Mouse (Mus musculus): ENCODE measurements around the gene Naa30. TPM values are rescaled to one million over a fixed set of nuclear protein-coding genes. Genes with fewer than 3 reads are reported as not detected.

The Naa30 gene
- polyA plus RNA-seq, 1 experiment from 2014 or later: 18.3 TPM

- H3K9ac ChIP-seq (replicated peaks; ENCODE audit: low read depth, low read length): no peak overlapping the region
- no peak overlapping the region for H3K4me3 ChIP-seq (ENCODE audit: low read depth, low read length)
- no peak overlapping the region for H3K4me2 ChIP-seq (ENCODE audit: low read depth, low read length)
- H3K9me3 ChIP-seq (ENCODE audit: control insufficient read depth, low read length): no peaks in the 10 kb centered on the region
- no peak overlapping the region for H3K27ac ChIP-seq (ENCODE audit: low read depth, low read length)
- no peaks in the 10 kb centered on the region for H3K27me3 ChIP-seq (ENCODE audit: control insufficient read depth, insufficient read depth, low read length)
- no peaks in the 10 kb centered on the region for H3K36me3 ChIP-seq (ENCODE audit: control insufficient read depth, insufficient read depth, low read length)
- H3K4me1 ChIP-seq (ENCODE audit: control insufficient read depth, insufficient read depth, low read length): no peaks in the 10 kb centered on the region
- 75% methylated on average over 16 of the region's 16 CpGs for WGBS
- no peak for ATAC-seq (ENCODE audit: low read depth)
Observed at GRCm38 (mm10) chr14:49158143-49158925, 13.7 kb upstream of the Naa30 start.

DNA sequence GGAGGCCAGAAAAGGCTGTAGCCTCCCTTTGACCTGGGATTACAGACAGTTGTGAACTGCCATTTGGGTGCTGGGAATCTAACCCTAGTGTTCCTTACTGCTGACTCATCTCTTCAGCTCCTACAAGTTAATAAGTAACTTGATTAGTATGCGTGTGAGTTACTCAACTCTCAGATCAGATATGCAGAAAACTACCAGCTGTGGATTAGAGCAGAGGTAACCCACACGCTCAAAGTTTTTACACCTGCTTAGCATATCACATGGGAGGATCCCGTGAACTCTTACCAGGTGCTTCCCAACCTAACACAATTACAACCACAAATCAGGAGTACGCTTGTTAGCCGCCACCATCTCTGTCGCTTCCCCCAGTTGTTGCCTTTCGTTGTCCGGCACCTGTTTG lies 740 bp upstream of the Naa30 start:
- H3K9ac ChIP-seq (replicated peaks; ENCODE audit: low read depth, low read length): peak overlapping the region; percentile 98
- peaks cover 5% of the 10 kb centered on the region; the same call in 1 of the 2 replicates for H3K36me3 ChIP-seq (ENCODE audit: control insufficient read depth, insufficient read depth, low read length)
- H3K9me3 ChIP-seq (ENCODE audit: control insufficient read depth, low read length): no peaks in the 10 kb centered on the region
- H3K4me3 ChIP-seq (ENCODE audit: low read depth, low read length): peak overlapping the region; percentile 94
- H3K27ac ChIP-seq (ENCODE audit: low read depth, low read length): no peak overlapping the region
- H3K4me1 ChIP-seq (ENCODE audit: control insufficient read depth, insufficient read depth, low read length): peaks cover 28% of the 10 kb centered on the region
- ATAC-seq (ENCODE audit: low read depth): peak; percentile 34; the same call in 1 of the 2 replicates
- no peaks in the 10 kb centered on the region for H3K27me3 ChIP-seq (ENCODE audit: control insufficient read depth, insufficient read depth, low read length)
- H3K4me2 ChIP-seq (ENCODE audit: low read depth, low read length): peak overlapping the region; percentile 61
- 35% methylated on average over 8 of the region's 8 CpGs for WGBS

DNA sequence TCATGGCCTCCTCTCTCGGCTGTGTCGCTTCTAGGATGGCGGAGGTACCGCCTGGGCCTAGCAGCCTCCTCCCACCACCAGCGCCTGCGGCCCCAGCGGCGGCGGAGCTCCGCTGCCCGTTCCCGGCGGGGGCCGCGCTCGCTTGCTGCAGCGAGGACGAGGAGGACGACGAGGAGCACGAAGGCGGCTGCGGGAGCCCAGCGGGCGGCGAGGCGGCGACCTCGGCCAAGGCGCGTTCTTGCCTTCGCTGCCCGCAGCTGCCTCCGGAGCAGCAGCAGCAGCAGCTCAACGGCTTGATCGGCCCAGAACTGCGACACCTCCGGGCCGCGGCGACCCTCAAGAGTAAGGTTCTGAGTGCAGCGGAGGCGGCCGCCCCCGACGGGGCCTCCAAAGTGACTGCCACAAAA lies 559 bp downstream of the Naa30 start:
- peak; percentile 87 for ATAC-seq (ENCODE audit: low read depth)
- H3K36me3 ChIP-seq (ENCODE audit: control insufficient read depth, insufficient read depth, low read length): peaks cover 5% of the 10 kb centered on the region; the same call in 1 of the 2 replicates
- H3K27me3 ChIP-seq (ENCODE audit: control insufficient read depth, insufficient read depth, low read length): no peaks in the 10 kb centered on the region
- H3K27ac ChIP-seq (ENCODE audit: low read depth, low read length): peak overlapping the region; percentile 87
- peak overlapping the region; percentile 94 for H3K4me3 ChIP-seq (ENCODE audit: low read depth, low read length)
- peak overlapping the region; percentile 98 for H3K9ac ChIP-seq (replicated peaks; ENCODE audit: low read depth, low read length)
- H3K9me3 ChIP-seq (ENCODE audit: control insufficient read depth, low read length): no peaks in the 10 kb centered on the region
- under 1% methylated on average over 40 of the region's 46 CpGs for WGBS
- peak overlapping the region; percentile 94 for H3K4me2 ChIP-seq (ENCODE audit: low read depth, low read length)
- H3K4me1 ChIP-seq (ENCODE audit: control insufficient read depth, insufficient read depth, low read length): peaks cover 28% of the 10 kb centered on the region

- Histone ChIP-seq H3K27ac (ENCODE audit: low read depth, low read length) (peak overlapping the region; percentile 87), H3K27me3 (ENCODE audit: control insufficient read depth, insufficient read depth, low read length) (no peaks in the 10 kb centered on the region), H3K4me2 (ENCODE audit: low read depth, low read length) (peak overlapping the region; percentile 94), H3K36me3 (ENCODE audit: control insufficient read depth, insufficient read depth, low read length) (peaks cover 5% of the 10 kb centered on the region; the same call in 1 of the 2 replicates), H3K4me3 (ENCODE audit: low read depth, low read length) (peak overlapping the region; percentile 94), H3K9ac (replicated peaks; ENCODE audit: low read depth, low read length) (peak overlapping the region; percentile 98), H3K9me3 (ENCODE audit: control insufficient read depth, low read length) (no peaks in the 10 kb centered on the region), H3K4me1 (ENCODE audit: control insufficient read depth, insufficient read depth, low read length) (peaks cover 28% of the 10 kb centered on the region)
- no peak for ATAC-seq (ENCODE audit: low read depth)
- 55% methylated on average over 16 of the region's 16 CpGs for WGBS
Observed at GRCm38 (mm10) chr14:49173290-49174135, 1.5 kb downstream of the Naa30 start.

DNA sequence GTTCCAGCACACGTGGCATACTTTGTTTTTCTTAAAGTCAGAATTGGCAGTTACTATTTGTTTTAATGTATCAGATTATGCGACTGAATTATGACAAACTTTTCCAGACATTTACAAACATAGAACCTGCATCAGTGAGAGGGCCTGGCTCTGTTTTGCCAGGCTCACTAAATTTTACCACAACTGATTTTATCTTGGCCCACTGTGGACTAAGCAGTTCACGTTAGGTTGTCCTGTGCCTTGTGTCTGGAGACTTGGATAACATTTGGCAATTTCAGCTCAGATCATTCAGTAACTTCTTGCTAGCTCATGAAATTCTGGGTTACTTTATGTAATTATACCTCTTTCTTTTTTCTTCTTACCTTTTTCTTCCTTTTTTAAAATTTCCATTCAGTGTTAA lies 7.7 kb downstream of the Naa30 start:
- peaks cover 4% of the 10 kb centered on the region for H3K4me1 ChIP-seq (ENCODE audit: control insufficient read depth, insufficient read depth, low read length)
- no peak overlapping the region for H3K9ac ChIP-seq (replicated peaks; ENCODE audit: low read depth, low read length)
- no peaks in the 10 kb centered on the region for H3K27me3 ChIP-seq (ENCODE audit: control insufficient read depth, insufficient read depth, low read length)
- peaks cover 5% of the 10 kb centered on the region for H3K36me3 ChIP-seq (ENCODE audit: control insufficient read depth, insufficient read depth, low read length)
- ATAC-seq (ENCODE audit: low read depth): no peak
- no peaks in the 10 kb centered on the region for H3K9me3 ChIP-seq (ENCODE audit: control insufficient read depth, low read length)
- H3K27ac ChIP-seq (ENCODE audit: low read depth, low read length): no peak overlapping the region
- 92% methylated on average over 3 of the region's 3 CpGs for WGBS
- H3K4me3 ChIP-seq (ENCODE audit: low read depth, low read length): no peak overlapping the region
- no peak overlapping the region for H3K4me2 ChIP-seq (ENCODE audit: low read depth, low read length)

- H3K4me1 ChIP-seq (ENCODE audit: control insufficient read depth, insufficient read depth, low read length): no peaks in the 10 kb centered on the region
- 94% methylated on average over 2 of the region's 2 CpGs for WGBS
Observed at GRCm38 (mm10) chr14:49186270-49186669, 14.2 kb downstream of the Naa30 start.

DNA sequence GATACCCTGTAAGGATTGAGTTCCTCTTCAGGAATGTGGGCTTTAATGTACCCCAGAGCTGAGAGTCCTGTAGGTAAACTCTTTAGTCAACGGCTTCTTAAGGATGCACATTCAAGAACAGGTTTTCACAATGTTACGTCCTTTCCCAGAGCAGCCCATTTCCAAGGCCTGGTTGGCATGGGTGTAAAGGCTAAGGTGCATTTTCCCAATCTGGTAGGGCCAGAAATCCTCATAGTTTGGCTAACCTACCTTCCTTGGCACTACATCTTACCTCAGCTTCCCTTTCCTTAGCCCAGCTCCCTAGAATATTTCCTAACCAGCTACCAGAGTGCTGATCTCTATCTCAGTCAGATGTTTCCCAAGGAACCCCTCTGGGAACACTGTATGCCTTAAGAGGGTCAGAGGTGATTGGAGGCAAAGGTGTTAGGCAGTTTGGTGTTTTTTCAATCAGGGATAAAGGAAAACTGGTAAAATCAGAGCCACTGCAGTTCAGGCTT lies 25.1 kb downstream of the Naa30 start:
- no peak overlapping the region for H3K9ac ChIP-seq (replicated peaks; ENCODE audit: low read depth, low read length)
- no peak overlapping the region for H3K4me3 ChIP-seq (ENCODE audit: low read depth, low read length)
- H3K27me3 ChIP-seq (ENCODE audit: control insufficient read depth, insufficient read depth, low read length): no peaks in the 10 kb centered on the region
- no peak overlapping the region for H3K4me2 ChIP-seq (ENCODE audit: low read depth, low read length)
- 98% methylated on average over 2 of the region's 2 CpGs for WGBS
- no peaks in the 10 kb centered on the region for H3K9me3 ChIP-seq (ENCODE audit: control insufficient read depth, low read length)
- no peak for ATAC-seq (ENCODE audit: low read depth)
- no peaks in the 10 kb centered on the region for H3K36me3 ChIP-seq (ENCODE audit: control insufficient read depth, insufficient read depth, low read length)
- no peaks in the 10 kb centered on the region for H3K4me1 ChIP-seq (ENCODE audit: control insufficient read depth, insufficient read depth, low read length)
- no peak overlapping the region for H3K27ac ChIP-seq (ENCODE audit: low read depth, low read length)

More at GRCm38 (mm10) chr14:49186270-49186669, 14.2 kb downstream of the Naa30 start:
- no peak overlapping the region for H3K27ac ChIP-seq (ENCODE audit: low read depth, low read length)
- no peaks in the 10 kb centered on the region for H3K9me3 ChIP-seq (ENCODE audit: control insufficient read depth, low read length)
- H3K4me3 ChIP-seq (ENCODE audit: low read depth, low read length): no peak overlapping the region
- ATAC-seq (ENCODE audit: low read depth): no peak
- H3K4me2 ChIP-seq (ENCODE audit: low read depth, low read length): no peak overlapping the region
- H3K27me3 ChIP-seq (ENCODE audit: control insufficient read depth, insufficient read depth, low read length): no peaks in the 10 kb centered on the region
- peaks cover 7% of the 10 kb centered on the region for H3K36me3 ChIP-seq (ENCODE audit: control insufficient read depth, insufficient read depth, low read length)
- H3K9ac ChIP-seq (replicated peaks; ENCODE audit: low read depth, low read length): no peak overlapping the region

DNA sequence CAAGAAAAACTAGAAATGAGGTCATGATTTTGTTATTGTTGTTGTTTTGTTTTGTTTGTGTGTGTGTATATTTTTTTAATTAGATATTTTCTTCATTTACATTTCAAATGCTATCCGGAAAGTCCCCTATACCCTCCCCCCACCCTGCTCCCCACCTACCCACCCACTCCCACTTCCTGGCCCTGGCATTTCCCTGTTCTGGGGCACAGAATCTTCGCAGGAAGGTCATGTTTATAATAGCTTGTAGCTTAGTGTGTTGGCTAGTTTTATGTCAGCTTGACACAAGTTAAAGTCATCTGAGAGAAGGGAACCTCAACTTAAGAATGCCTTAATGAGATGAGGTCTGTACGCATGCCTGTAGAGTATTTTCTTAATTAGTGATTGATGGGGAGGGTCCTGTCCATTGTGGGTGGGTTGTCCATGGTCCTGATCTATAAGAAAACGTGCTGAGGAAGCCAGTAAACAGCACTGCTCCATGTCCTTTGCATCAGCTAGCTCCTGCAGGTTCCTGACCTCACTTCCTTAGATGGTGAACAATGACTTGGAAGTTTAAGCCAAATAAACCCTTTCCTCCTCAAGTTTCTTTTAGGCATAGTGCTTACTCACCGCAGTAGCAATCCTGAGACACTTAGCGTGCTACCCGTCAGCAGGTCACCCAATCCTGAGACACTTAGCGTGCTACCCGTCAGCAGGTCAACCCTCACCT lies 29.2 kb downstream of the Naa30 start:
- no peaks in the 10 kb centered on the region for H3K9me3 ChIP-seq (ENCODE audit: control insufficient read depth, low read length)
- WGBS: 85% methylated on average over 9 of the region's 9 CpGs
- no peak for ATAC-seq (ENCODE audit: low read depth)

More for the DNA sequence above, 29.2 kb downstream of the Naa30 start:
- no peak overlapping the region for H3K4me2 ChIP-seq (ENCODE audit: low read depth, low read length)
- H3K9ac ChIP-seq (replicated peaks; ENCODE audit: low read depth, low read length): no peak overlapping the region
- no peaks in the 10 kb centered on the region for H3K27me3 ChIP-seq (ENCODE audit: control insufficient read depth, insufficient read depth, low read length)
- no peaks in the 10 kb centered on the region for H3K36me3 ChIP-seq (ENCODE audit: control insufficient read depth, insufficient read depth, low read length)
- H3K4me3 ChIP-seq (ENCODE audit: low read depth, low read length): no peak overlapping the region
- no peaks in the 10 kb centered on the region for H3K4me1 ChIP-seq (ENCODE audit: control insufficient read depth, insufficient read depth, low read length)
- no peak overlapping the region for H3K27ac ChIP-seq (ENCODE audit: low read depth, low read length)

Measured in neural tube, embryonic 14.5 days (tissue).